Mouse (Mus musculus): Measurements from ENCODE around the gene Rpl19. TPM values are rescaled to one million over a fixed set of nuclear protein-coding genes. Genes with fewer than 3 reads are reported as not detected.

Gene Rpl19
- total RNA-seq, 1 experiment from 2014 or later, result 1,171 TPM

- no peak for ATAC-seq (replicated peaks; ENCODE audit: insufficient number of reproducible peaks, low FRiP score, low TSS enrichment, poor library complexity, severe bottlenecking)
Measured at GRCm38 (mm10) chr11:98019883-98020610, 6.5 kb upstream of the Rpl19 start.

GRCm38 (mm10) chr11:98020710-98021109 is 5.8 kb upstream of the Rpl19 start:
- ATAC-seq (replicated peaks; ENCODE audit: insufficient number of reproducible peaks, low FRiP score, low TSS enrichment, poor library complexity, severe bottlenecking), result no peak

GRCm38 (mm10) chr11:98021118-98021517 is 5.4 kb upstream of the Rpl19 start:
- no peak for ATAC-seq (replicated peaks; ENCODE audit: insufficient number of reproducible peaks, low FRiP score, low TSS enrichment, poor library complexity, severe bottlenecking)

DNA sequence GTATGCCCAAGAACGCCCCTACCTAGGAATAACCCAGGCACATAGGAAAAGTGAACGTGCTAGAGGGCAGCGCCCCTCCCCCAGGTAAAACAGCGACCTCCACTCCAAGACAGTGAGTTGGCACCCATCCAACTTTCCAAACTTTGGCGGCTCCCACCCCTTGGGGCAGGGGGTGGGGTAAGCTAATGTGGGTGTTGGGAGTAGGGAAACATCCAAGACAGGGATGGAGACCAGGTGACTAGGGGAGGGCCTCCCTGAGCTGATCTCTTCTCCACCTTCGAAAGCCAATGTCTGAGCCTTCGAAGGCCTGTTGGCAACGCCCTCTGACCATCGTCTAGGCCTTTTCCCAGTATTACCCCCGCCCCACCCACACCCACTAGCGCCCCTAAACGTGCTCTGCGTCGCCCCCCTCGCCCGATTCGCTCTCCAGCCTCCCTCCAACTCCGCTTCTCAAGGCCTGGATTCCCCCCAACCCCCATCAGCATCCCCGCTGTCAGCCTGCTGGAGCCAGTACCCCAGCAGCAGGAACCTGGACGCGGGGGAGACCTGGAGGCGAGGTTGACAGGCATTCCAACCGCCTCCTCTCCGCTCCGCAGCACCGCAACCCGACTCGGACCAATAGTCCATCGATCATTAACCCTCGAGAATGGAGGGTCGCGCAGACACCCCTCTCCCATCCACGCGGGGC is 4.8 kb upstream of the Rpl19 start:
- no peak for ATAC-seq (replicated peaks; ENCODE audit: insufficient number of reproducible peaks, low FRiP score, low TSS enrichment, poor library complexity, severe bottlenecking)

GRCm38 (mm10) chr11:98022253-98022554 is 4.3 kb upstream of the Rpl19 start:
- ATAC-seq (replicated peaks; ENCODE audit: insufficient number of reproducible peaks, low FRiP score, low TSS enrichment, poor library complexity, severe bottlenecking), result no peak

DNA sequence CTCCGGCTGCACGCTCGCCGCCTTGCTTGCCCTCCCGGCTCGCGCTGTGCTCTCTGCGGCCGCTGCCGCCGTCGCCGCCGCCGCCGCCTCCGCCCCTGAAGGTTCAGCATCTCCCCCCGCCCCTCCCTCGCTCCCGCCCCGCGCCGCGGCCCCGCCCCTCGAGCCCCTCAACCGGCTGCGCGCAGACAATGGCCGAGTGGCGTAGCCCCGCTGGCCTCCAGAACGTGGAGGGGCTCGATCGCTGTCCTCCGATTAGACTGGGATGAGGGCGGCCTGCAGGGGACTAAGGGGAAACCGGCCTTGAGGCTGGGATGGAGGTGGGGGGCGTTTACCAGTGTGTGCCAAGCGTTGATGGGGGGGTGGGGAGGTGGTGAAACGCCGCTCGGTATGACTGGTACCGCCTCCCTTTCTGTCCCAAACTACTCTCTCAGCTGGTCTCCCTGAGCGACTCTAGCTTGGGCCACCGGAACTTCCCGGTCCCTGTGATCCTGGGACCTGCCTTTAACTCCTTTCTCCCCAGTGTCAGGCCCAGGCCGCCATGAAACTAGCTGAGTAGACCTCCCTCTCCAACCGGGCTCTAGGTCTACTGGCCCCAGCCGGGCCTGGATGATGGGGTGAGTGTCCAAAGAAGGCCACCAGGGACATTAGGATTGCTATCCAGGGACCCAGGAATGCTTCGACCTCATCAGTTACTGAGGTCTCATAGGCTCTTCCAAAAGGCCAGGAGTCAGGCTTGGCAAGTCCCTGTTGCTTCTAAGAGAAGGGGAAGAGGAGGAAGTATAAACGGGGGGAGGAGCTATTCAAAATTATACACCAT is 3.7 kb upstream of the Rpl19 start, which contains the start of gene Cacnb1:
Gene Cacnb1, minus strand, starts transcription at position 480 of the 817 bp plus-strand sequence.
- 0 out of 2 replicates have a peak, but pooled peaks have one; percentile 19 for ATAC-seq (replicated peaks; ENCODE audit: insufficient number of reproducible peaks, low FRiP score, low TSS enrichment, poor library complexity, severe bottlenecking)

- no peak for ATAC-seq (replicated peaks; ENCODE audit: insufficient number of reproducible peaks, low FRiP score, low TSS enrichment, poor library complexity, severe bottlenecking)
Measured at GRCm38 (mm10) chr11:98024516-98024915, 2.0 kb upstream of the Rpl19 start.

- no peak for ATAC-seq (replicated peaks; ENCODE audit: insufficient number of reproducible peaks, low FRiP score, low TSS enrichment, poor library complexity, severe bottlenecking)
Measured at GRCm38 (mm10) chr11:98026248-98026569, 301 bp upstream of the Rpl19 start.

DNA sequence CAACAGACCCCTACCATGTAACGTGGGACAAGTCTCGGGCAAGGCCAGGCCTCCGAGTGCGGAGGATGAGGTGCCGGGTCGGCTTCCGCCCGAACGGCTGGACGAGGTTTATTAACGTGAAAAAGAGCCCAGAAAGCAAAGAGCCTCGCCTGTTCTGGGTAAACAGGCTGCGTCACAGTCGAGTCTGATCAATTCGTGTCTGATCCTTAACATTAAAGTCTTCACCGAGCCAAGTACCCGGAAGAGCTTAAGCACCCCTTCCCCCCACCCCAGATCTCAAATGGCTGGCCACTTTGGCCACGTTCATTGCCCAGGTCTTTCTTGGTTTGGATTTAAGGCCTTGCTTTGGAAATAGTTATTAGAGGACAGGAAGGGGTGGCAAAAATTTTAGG is 783 bp downstream of the Rpl19 start:
- no peak for ATAC-seq (replicated peaks; ENCODE audit: insufficient number of reproducible peaks, low FRiP score, low TSS enrichment, poor library complexity, severe bottlenecking)

- no peak for ATAC-seq (replicated peaks; ENCODE audit: insufficient number of reproducible peaks, low FRiP score, low TSS enrichment, poor library complexity, severe bottlenecking)
Measured at GRCm38 (mm10) chr11:98027785-98028184, 1.3 kb downstream of the Rpl19 start.

GRCm38 (mm10) chr11:98030701-98031442 is 4.4 kb downstream of the Rpl19 start:
- ATAC-seq (replicated peaks; ENCODE audit: insufficient number of reproducible peaks, low FRiP score, low TSS enrichment, poor library complexity, severe bottlenecking), result no peak

DNA sequence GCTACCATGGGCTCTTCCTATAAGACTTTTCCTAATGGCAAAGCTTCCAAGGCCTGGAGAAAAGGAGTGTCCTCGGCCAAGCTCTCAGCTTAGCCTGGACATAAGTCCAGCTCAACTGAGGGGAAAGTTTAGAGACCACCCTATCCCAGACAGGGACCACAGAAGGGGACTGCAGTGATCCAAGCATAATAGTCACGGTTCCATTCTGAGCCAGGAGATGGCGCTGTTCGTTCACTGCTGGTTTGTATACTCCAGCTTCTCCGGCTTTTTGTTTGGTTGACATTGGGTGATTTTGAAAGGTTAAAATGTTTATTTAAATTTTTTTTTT is 4.9 kb downstream of the Rpl19 start:
- no peak for ATAC-seq (replicated peaks; ENCODE audit: insufficient number of reproducible peaks, low FRiP score, low TSS enrichment, poor library complexity, severe bottlenecking)

GRCm38 (mm10) chr11:98034061-98034460 is 7.6 kb downstream of the Rpl19 start:
- no peak for ATAC-seq (replicated peaks; ENCODE audit: insufficient number of reproducible peaks, low FRiP score, low TSS enrichment, poor library complexity, severe bottlenecking)

GRCm38 (mm10) chr11:98034840-98035239 is 8.3 kb downstream of the Rpl19 start:
- ATAC-seq (replicated peaks; ENCODE audit: insufficient number of reproducible peaks, low FRiP score, low TSS enrichment, poor library complexity, severe bottlenecking), result no peak

GRCm38 (mm10) chr11:98035977-98036377 is 9.5 kb downstream of the Rpl19 start:
- ATAC-seq (replicated peaks; ENCODE audit: insufficient number of reproducible peaks, low FRiP score, low TSS enrichment, poor library complexity, severe bottlenecking), result no peak

DNA sequence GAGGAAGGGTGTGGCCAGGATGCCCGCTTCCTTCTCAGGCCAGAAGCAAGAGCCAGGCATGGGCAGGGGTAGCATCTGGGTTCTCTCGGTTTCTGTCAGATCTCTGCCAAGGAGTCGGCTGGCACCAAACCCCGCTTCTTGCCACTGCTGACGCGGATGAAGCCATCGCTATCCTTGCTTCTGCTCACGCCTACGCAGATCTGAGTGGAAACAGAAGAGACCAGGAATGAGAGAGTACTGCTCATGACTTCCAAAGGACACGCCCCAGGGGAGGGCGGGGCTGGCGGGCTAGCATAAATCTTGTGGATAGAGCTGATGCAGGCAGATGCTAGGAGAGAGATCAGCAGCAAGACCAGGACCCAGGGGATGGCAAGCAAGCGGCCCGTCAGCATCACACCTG is 11.4 kb downstream of the Rpl19 start:
- ATAC-seq (replicated peaks; ENCODE audit: insufficient number of reproducible peaks, low FRiP score, low TSS enrichment, poor library complexity, severe bottlenecking), result no peak

DNA sequence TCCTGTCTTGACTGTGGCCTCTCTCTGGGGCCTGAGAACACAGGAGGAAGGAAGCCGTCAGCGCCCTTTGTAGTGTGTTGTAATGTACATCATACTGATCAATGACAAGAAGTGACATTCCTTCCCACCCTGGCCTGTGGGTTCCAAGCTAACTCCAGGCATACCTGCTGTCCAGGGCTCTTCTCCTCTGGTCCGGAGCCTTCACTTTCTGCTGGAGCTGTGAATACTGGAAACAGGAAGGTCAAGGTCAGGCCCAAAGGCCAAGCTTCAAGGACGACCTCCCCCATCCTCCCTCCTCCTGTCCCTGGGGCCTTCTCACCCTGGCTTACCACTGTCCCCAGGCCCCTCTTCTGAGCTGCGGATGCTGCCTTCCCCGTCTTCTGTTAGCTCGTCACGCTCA is 14.5 kb downstream of the Rpl19 start:
- ATAC-seq (replicated peaks; ENCODE audit: insufficient number of reproducible peaks, low FRiP score, low TSS enrichment, poor library complexity, severe bottlenecking), result no peak

- no peak for ATAC-seq (replicated peaks; ENCODE audit: insufficient number of reproducible peaks, low FRiP score, low TSS enrichment, poor library complexity, severe bottlenecking)
Measured at GRCm38 (mm10) chr11:98042741-98043140, 16.2 kb downstream of the Rpl19 start.

GRCm38 (mm10) chr11:98044074-98044473 is 17.6 kb downstream of the Rpl19 start:
- no peak for ATAC-seq (replicated peaks; ENCODE audit: insufficient number of reproducible peaks, low FRiP score, low TSS enrichment, poor library complexity, severe bottlenecking)

Data from monocyte, adult 5-6 weeks (primary cell).